Mouse (Mus musculus) megakaryocyte-erythroid progenitor cell, adult 5-6 weeks (primary cell): ENCODE data around the gene Apbb2. TPM values are rescaled to one million over a fixed set of nuclear protein-coding genes. Genes with fewer than 3 reads are reported as not detected.

Source experiments
- ATAC-seq: replicated peaks from 2 replicates; pipeline ENCODE4 v1.8.0; 2016; ENCODE audit warnings: mild to moderate bottlenecking, inconsistent platforms; ENCODE audit not compliant: severe bottlenecking, poor library complexity, low FRiP score, low TSS enrichment
- total RNA-seq, 2 experiments: library from RNA; stranded (forward) in 1 of 2; stranded (reverse) in 1 of 2; fragments of 200-1000, 215-1000 nt in 1 of 2; fragments of >200 nt in 1 of 2; fragmentation: Nextera tagmentation in 1 of 2; gene quantifications; 2 replicates each; pipeline ENCODE4 v1.2.3; 2014 to 2017

The Apbb2 gene
- total RNA-seq, 2 experiments from 2014 or later = 2.4 TPM; not detected in 1

- ATAC-seq = no peak
These were observed 289.8 kb downstream of the Apbb2 start for GRCm38 (mm10) chr5:66328766-66329165.

- no peak for ATAC-seq
These were observed 290.4 kb downstream of the Apbb2 start for GRCm38 (mm10) chr5:66327949-66328726.

- no peak for ATAC-seq
These were observed 292.2 kb downstream of the Apbb2 start for GRCm38 (mm10) chr5:66326395-66326794.

- no peak for ATAC-seq
These were observed 295.0 kb downstream of the Apbb2 start for GRCm38 (mm10) chr5:66323603-66324002.

GRCm38 (mm10) chr5:66323131-66323530 lies 295.5 kb downstream of the Apbb2 start:
- ATAC-seq = no peak

GRCm38 (mm10) chr5:66319827-66320404 lies 298.7 kb downstream of the Apbb2 start:
- ATAC-seq = no peak

GRCm38 (mm10) chr5:66319341-66319740 lies 299.2 kb downstream of the Apbb2 start:
- ATAC-seq = peak; percentile 73

GRCm38 (mm10) chr5:66315791-66316190 lies 302.8 kb downstream of the Apbb2 start:
- no peak for ATAC-seq

- ATAC-seq = no peak
These were observed 307.8 kb downstream of the Apbb2 start for GRCm38 (mm10) chr5:66310806-66311205.

GRCm38 (mm10) chr5:66310328-66310727 lies 308.3 kb downstream of the Apbb2 start:
- no peak for ATAC-seq

- no peak for ATAC-seq
These were observed 313.1 kb downstream of the Apbb2 start for GRCm38 (mm10) chr5:66305511-66305910.

- ATAC-seq = no peak
These were observed 314.1 kb downstream of the Apbb2 start for GRCm38 (mm10) chr5:66304300-66305067.

- ATAC-seq = no peak
These were observed 315.7 kb downstream of the Apbb2 start for GRCm38 (mm10) chr5:66302873-66303272.

GRCm38 (mm10) chr5:66302085-66302815 lies 316.3 kb downstream of the Apbb2 start:
- no peak for ATAC-seq

GRCm38 (mm10) chr5:66300576-66300975 lies 318.0 kb downstream of the Apbb2 start:
- no peak for ATAC-seq

- no peak for ATAC-seq
These were observed 319.7 kb downstream of the Apbb2 start for GRCm38 (mm10) chr5:66298856-66299255.

- ATAC-seq = no peak
These were observed 322.5 kb downstream of the Apbb2 start for GRCm38 (mm10) chr5:66296116-66296515.

- ATAC-seq = no peak
These were observed 323.6 kb downstream of the Apbb2 start for GRCm38 (mm10) chr5:66294952-66295351.

- ATAC-seq = no peak
These were observed 324.4 kb downstream of the Apbb2 start for GRCm38 (mm10) chr5:66294106-66294625.

GRCm38 (mm10) chr5:66280742-66281141 lies 337.8 kb downstream of the Apbb2 start:
- ATAC-seq = no peak
